Mouse (Mus musculus) CH12.LX (cell line): ENCODE results near the gene Defa36. TPM values are rescaled to one million over a fixed set of nuclear protein-coding genes. Genes with fewer than 3 reads are reported as not detected.
"Not testable (repeated sequence)": the region's sequence is repeated elsewhere in the genome, so short reads cannot be mapped to it uniquely, and the experiment has no call there.

Source experiments
- DNase-seq: peaks from one replicate; pipeline ENCODE4 v3.0.0-alpha.2; 2013; ENCODE audit errors: extremely low read depth
- H3K27ac ChIP-seq: 2 replicates; pipeline ENCODE4 v1.5.1; 2012; ENCODE audit warnings: low read depth, mild to moderate bottlenecking, control low read depth, moderate library complexity; ENCODE audit not compliant: insufficient read depth
- H3K27me3 ChIP-seq: replicated peaks from 2 replicates; pipeline ENCODE3; 2012; ENCODE audit warnings: inconsistent platforms
- H3K36me3 ChIP-seq, 2 experiments: replicated peaks in 1 of 2; 2 replicates each; pipeline versions ENCODE3 to v1.6.1; 2012; ENCODE audit warnings: inconsistent platforms in 1 of 2, low read length in 1 of 2, mild to moderate bottlenecking in 1 of 2, mixed read lengths in 1 of 2, moderate library complexity in 1 of 2; ENCODE audit not compliant: control insufficient read depth in 1 of 2, insufficient read depth in 1 of 2
- H3K4me1 ChIP-seq, 2 experiments: 2 replicates each; pipeline ENCODE4 v1.6.1; 2012; ENCODE audit warnings: inconsistent platforms in 1 of 2, moderate library complexity in 1 of 2; ENCODE audit not compliant: insufficient read depth in 2 of 2, control insufficient read depth in 1 of 2
- H3K4me2 ChIP-seq: 2 replicates; pipeline ENCODE4 v1.6.1; 2012; ENCODE audit warnings: low read depth, mild to moderate bottlenecking, control low read depth; ENCODE audit not compliant: poor library complexity, insufficient read depth, severe bottlenecking
- H3K4me3 ChIP-seq, 3 experiments: fragments of 150-350 bp in 1 of 3; sonication (generic) in 1 of 3; replicated peaks in 1 of 3; 2 replicates each; pipeline versions ENCODE3 to v1.5.1; 2011 to 2012; ENCODE audit warnings: low read depth in 2 of 3, low read length in 2 of 3, mild to moderate bottlenecking in 2 of 3, moderate library complexity in 2 of 3, control low read depth in 1 of 3, improper control_type of control experiment in 1 of 3, inconsistent platforms in 1 of 3, mixed read lengths in 1 of 3; ENCODE audit not compliant: poor library complexity in 1 of 3
- H3K79me2 ChIP-seq: replicated peaks from 2 replicates; pipeline ENCODE4 v1.6.1; 2012; ENCODE audit warnings: mild to moderate bottlenecking, moderate library complexity; ENCODE audit not compliant: control insufficient read depth, poor library complexity, insufficient read depth, severe bottlenecking; ENCODE audit errors: extremely low read depth
- H3K9ac ChIP-seq: 2 replicates; pipeline ENCODE4 v1.6.1; 2012; ENCODE audit warnings: low read depth, mild to moderate bottlenecking, control low read depth, moderate library complexity; ENCODE audit not compliant: insufficient read depth
- H3K9me3 ChIP-seq: replicated peaks from 2 replicates; pipeline ENCODE3; 2012; ENCODE audit warnings: low read length, inconsistent platforms, mixed read lengths
- dilution Hi-C: fragments of 300-500 bp; cut with MboI; formaldehyde crosslinking; loops from 2 replicates; pipeline ENCODE4 v1.14.3; 2020; ENCODE audit warnings: low sequenced_read_pairs; ENCODE audit not compliant: extremely low pct_unique_long_range_greater_than_20kb, extremely low pct_ligation_motif_present
- in situ Hi-C: fragments of 300-500 bp; cut with MboI; formaldehyde crosslinking; loops from 3 replicates; pipeline ENCODE4 v1.14.3; 2019; ENCODE audit warnings: low sequenced_read_pairs, low pct_ligation_motif_present, low pct_unique_long_range_greater_than_20kb, mixed read lengths
- polyA plus RNA-seq: library from polyadenylated mRNA; unstranded; fragments of >175 nt; gene quantifications from 2 replicates; pipeline ENCODE4 v1.2.1, GENCODE M21; 2012; ENCODE audit warnings: low read depth; ENCODE audit not compliant: insufficient read length
- total RNA-seq, 2 experiments: library from RNA; depleted of rRNA; stranded (reverse); fragments of 300-350 nt in 1 of 2; fragments of >200 nt in 1 of 2; gene quantifications; 2 replicates each; pipeline ENCODE4 v1.2.3; 2012 to 2014

The Defa36 gene
- total RNA-seq (2012; rRNA removed) (not detected in 2 replicates), total RNA-seq (2014; rRNA removed) (not detected in 2 replicates), polyA plus RNA-seq (not detected in 2 replicates)

DNA sequence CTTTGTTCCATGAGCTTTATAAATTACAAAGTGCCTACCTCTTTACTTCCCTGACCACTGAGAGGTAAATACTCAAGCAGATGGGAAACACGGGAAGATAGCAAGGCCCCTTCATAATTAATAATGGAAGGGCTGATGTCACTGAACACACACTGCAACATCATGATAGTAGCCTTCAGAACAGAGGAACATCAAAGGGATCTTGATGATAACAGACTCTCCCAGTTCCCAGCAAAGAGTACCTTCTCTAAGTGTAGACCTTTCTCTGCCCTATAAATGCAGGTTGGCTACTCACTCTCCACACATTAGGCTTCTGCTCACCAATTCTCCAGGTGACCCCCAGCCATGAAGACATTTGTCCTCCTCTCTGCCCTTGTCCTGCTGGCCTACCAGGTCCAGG, at the start of gene Defa36:
Defa36 (plus strand) TSS at position 301 of the 400 bp plus-strand sequence.
- H3K4me2 ChIP-seq, in situ Hi-C loops, H3K4me3 ChIP-seq, H3K9ac ChIP-seq, H3K27me3 ChIP-seq, H3K4me1 ChIP-seq, H3K79me2 ChIP-seq, H3K36me3 ChIP-seq, H3K9me3 ChIP-seq, DNase-seq, H3K27ac ChIP-seq, dilution Hi-C loops: not testable (repeated sequence)

- H3K9me3 ChIP-seq, H3K36me3 ChIP-seq, H3K4me1 ChIP-seq, H3K4me2 ChIP-seq, H3K27ac ChIP-seq, H3K4me3 ChIP-seq, H3K27me3 ChIP-seq, in situ Hi-C loops, DNase-seq, dilution Hi-C loops, H3K79me2 ChIP-seq, H3K9ac ChIP-seq: not testable (repeated sequence)
These were observed 49.0 kb upstream of the Defa36 start, which contains the start of gene Defa2 for GRCm38 (mm10) chr8:21378215-21378614. TSS of gene Defa2 (plus strand) at chr8:21378515.

- H3K4me1 ChIP-seq, H3K4me3 ChIP-seq, H3K9me3 ChIP-seq, H3K9ac ChIP-seq, H3K36me3 ChIP-seq, DNase-seq, dilution Hi-C loops, H3K27me3 ChIP-seq, H3K79me2 ChIP-seq, H3K4me2 ChIP-seq, H3K27ac ChIP-seq, in situ Hi-C loops: not testable (repeated sequence)
These were observed 35.7 kb upstream of the Defa36 start, which contains the start of gene Defa33 for GRCm38 (mm10) chr8:21391511-21391910. TSS of gene Defa33 (plus strand) at chr8:21391811.

DNA sequence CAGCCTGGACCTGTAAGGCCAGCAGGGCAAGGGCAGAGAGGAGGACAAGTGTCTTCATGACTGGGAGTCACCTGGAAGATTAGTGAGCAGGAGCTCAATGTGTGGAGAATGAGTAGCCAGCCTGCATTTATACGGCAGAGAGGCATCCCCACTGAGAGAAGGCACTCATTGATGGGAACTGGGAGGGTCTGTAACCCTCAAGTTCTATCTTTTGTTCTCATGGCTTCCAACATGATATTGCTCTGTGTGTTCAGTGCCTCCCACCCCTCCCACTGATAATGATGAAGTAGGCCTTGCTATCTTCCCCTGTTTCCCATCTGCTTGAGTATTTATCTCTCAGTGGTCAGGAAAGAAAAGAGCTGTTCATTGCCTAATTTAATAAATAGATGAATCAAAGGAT, 29.2 kb downstream of the Defa36 start, which contains the start of gene Gm7849:
Gm7849 (minus strand) TSS at position 101 of the 400 bp plus-strand sequence.
- H3K27ac ChIP-seq, H3K4me1 ChIP-seq, H3K4me3 ChIP-seq, in situ Hi-C loops, dilution Hi-C loops, DNase-seq, H3K4me2 ChIP-seq, H3K9me3 ChIP-seq, H3K9ac ChIP-seq, H3K79me2 ChIP-seq, H3K27me3 ChIP-seq, H3K36me3 ChIP-seq: not testable (repeated sequence)

Other genes starting within 250 kb of the Defa36 start
- not detected in 2 replicates for gene Defa31, start 235.8 kb upstream of the Defa36 start, total RNA-seq (2012; rRNA removed)
- not detected in 2 replicates for gene Defa31, start 235.8 kb upstream of the Defa36 start, total RNA-seq (2014; rRNA removed)
- gene Defa31, start 235.8 kb upstream of the Defa36 start, polyA plus RNA-seq = not detected in 2 replicates
- gene Gm15293, start 225.8 kb upstream of the Defa36 start, total RNA-seq (2012; rRNA removed) = not detected in 2 replicates
- not detected in 2 replicates for gene Gm15293, start 225.8 kb upstream of the Defa36 start, total RNA-seq (2014; rRNA removed)
- not detected in 2 replicates for gene Gm15293, start 225.8 kb upstream of the Defa36 start, polyA plus RNA-seq
- gene Gm15292, start 177.7 kb upstream of the Defa36 start, total RNA-seq (2012; rRNA removed) = not detected in 2 replicates
- not detected in 2 replicates for gene Gm15292, start 177.7 kb upstream of the Defa36 start, total RNA-seq (2014; rRNA removed)
- not detected in 2 replicates for gene Gm15292, start 177.7 kb upstream of the Defa36 start, polyA plus RNA-seq
- not detected in 2 replicates for gene Defa27, start 111.9 kb upstream of the Defa36 start, total RNA-seq (2012; rRNA removed)
- gene Defa27, start 111.9 kb upstream of the Defa36 start, total RNA-seq (2014; rRNA removed) = not detected in 2 replicates
- not detected in 2 replicates for gene Defa27, start 111.9 kb upstream of the Defa36 start, polyA plus RNA-seq
- gene Defa29, start 100.4 kb upstream of the Defa36 start, total RNA-seq (2012; rRNA removed) = not detected in 2 replicates
- gene Defa29, start 100.4 kb upstream of the Defa36 start, total RNA-seq (2014; rRNA removed) = not detected in 2 replicates
- not detected in 2 replicates for gene Defa29, start 100.4 kb upstream of the Defa36 start, polyA plus RNA-seq
- gene Defa2, start 48.9 kb upstream of the Defa36 start, total RNA-seq (2012; rRNA removed) = not detected in 2 replicates
- gene Defa2, start 48.9 kb upstream of the Defa36 start, total RNA-seq (2014; rRNA removed) = not detected in 2 replicates
- not detected in 2 replicates for gene Defa2, start 48.9 kb upstream of the Defa36 start, polyA plus RNA-seq
- not detected in 2 replicates for gene Defa33, start 35.6 kb upstream of the Defa36 start, total RNA-seq (2012; rRNA removed)
- not detected in 2 replicates for gene Defa33, start 35.6 kb upstream of the Defa36 start, total RNA-seq (2014; rRNA removed)
- not detected in 2 replicates for gene Defa33, start 35.6 kb upstream of the Defa36 start, polyA plus RNA-seq
- not detected in 2 replicates for gene Gm7849, start 29.1 kb downstream of the Defa36 start, total RNA-seq (2012; rRNA removed)
- gene Gm7849, start 29.1 kb downstream of the Defa36 start, total RNA-seq (2014; rRNA removed) = not detected in 2 replicates
- gene Gm7849, start 29.1 kb downstream of the Defa36 start, polyA plus RNA-seq = not detected in 2 replicates
- not detected in 2 replicates for gene Defa20, start 81.8 kb downstream of the Defa36 start, total RNA-seq (2012; rRNA removed)
- gene Defa20, start 81.8 kb downstream of the Defa36 start, total RNA-seq (2014; rRNA removed) = not detected in 2 replicates
- not detected in 2 replicates for gene Defa20, start 81.8 kb downstream of the Defa36 start, polyA plus RNA-seq
- not detected in 2 replicates for gene Defa32, start 101.6 kb downstream of the Defa36 start, total RNA-seq (2012; rRNA removed)
- gene Defa32, start 101.6 kb downstream of the Defa36 start, total RNA-seq (2014; rRNA removed) = not detected in 2 replicates
- gene Defa32, start 101.6 kb downstream of the Defa36 start, polyA plus RNA-seq = not detected in 2 replicates
- gene Defa37, start 138.0 kb downstream of the Defa36 start, total RNA-seq (2012; rRNA removed) = not detected in 2 replicates
- not detected in 2 replicates for gene Defa37, start 138.0 kb downstream of the Defa36 start, total RNA-seq (2014; rRNA removed)
- not detected in 2 replicates for gene Defa37, start 138.0 kb downstream of the Defa36 start, polyA plus RNA-seq
- gene Defa28, start 155.6 kb downstream of the Defa36 start, total RNA-seq (2012; rRNA removed) = not detected in 2 replicates
- gene Defa28, start 155.6 kb downstream of the Defa36 start, total RNA-seq (2014; rRNA removed) = not detected in 2 replicates
- gene Defa28, start 155.6 kb downstream of the Defa36 start, polyA plus RNA-seq = not detected in 2 replicates
- gene Gm7861, start 167.1 kb downstream of the Defa36 start, total RNA-seq (2012; rRNA removed) = not detected in 2 replicates
- gene Gm7861, start 167.1 kb downstream of the Defa36 start, total RNA-seq (2014; rRNA removed) = not detected in 2 replicates
- gene Gm7861, start 167.1 kb downstream of the Defa36 start, polyA plus RNA-seq = not detected in 2 replicates
- not detected in 2 replicates for gene Defa26, start 190.8 kb downstream of the Defa36 start, total RNA-seq (2012; rRNA removed)
- not detected in 2 replicates for gene Defa26, start 190.8 kb downstream of the Defa36 start, total RNA-seq (2014; rRNA removed)
- gene Defa26, start 190.8 kb downstream of the Defa36 start, polyA plus RNA-seq = not detected in 2 replicates
- gene Defa17, start 228.4 kb downstream of the Defa36 start, total RNA-seq (2012; rRNA removed) = not detected in 2 replicates
- not detected in 2 replicates for gene Defa17, start 228.4 kb downstream of the Defa36 start, total RNA-seq (2014; rRNA removed)
- gene Defa17, start 228.4 kb downstream of the Defa36 start, polyA plus RNA-seq = not detected in 2 replicates
- not detected in 2 replicates for gene Defa34, start 238.4 kb downstream of the Defa36 start, total RNA-seq (2012; rRNA removed)
- gene Defa34, start 238.4 kb downstream of the Defa36 start, total RNA-seq (2014; rRNA removed) = not detected in 2 replicates
- not detected in 2 replicates for gene Defa34, start 238.4 kb downstream of the Defa36 start, polyA plus RNA-seq